Mouse (Mus musculus) kidney, postnatal 4 days (tissue): ENCODE results near the gene Grcc10.

Experiments used
- DNase-seq, 2 experiments: peaks; one replicate each; pipeline ENCODE4 v3.0.0; 2021; ENCODE audit warnings: mixed read lengths in 2 of 2

Gene Grcc10

DNA sequence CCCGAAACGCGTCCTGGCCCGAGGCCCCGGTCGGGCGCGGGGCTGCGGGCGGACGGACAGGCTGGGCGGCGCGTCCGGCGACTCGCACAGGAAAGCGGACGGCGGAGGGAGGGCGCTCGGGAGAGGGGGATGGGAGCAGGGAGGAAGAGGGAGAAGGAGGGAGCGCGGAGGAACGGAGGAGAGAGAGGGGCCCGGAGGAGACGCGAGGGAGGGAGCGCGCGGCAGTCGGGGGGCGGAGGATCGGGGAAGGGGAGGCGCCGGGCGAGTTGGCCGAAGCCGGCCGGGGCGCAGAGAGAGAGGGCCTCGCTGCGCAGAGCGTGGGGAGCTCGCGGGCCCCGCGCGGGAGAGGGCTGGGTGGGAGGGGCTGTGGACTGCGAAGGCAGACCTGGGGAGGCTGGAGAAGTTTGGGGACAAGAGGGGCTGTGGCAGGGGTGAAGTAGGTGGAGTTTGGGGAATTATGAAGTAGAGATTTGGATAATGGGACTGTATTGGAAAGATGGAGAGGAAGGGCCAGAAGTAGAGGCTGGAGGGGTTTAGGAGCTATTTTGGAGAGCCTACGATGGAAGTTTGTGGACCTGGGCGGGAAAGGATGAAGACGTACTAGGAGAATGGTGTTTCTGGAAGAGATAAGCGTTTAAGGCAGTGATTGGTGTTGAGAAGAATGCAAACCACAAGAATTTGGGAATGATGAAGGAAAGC is 15.6 kb upstream of the Grcc10 start:
- DNase-seq: peak; percentile 89 to 93

DNA sequence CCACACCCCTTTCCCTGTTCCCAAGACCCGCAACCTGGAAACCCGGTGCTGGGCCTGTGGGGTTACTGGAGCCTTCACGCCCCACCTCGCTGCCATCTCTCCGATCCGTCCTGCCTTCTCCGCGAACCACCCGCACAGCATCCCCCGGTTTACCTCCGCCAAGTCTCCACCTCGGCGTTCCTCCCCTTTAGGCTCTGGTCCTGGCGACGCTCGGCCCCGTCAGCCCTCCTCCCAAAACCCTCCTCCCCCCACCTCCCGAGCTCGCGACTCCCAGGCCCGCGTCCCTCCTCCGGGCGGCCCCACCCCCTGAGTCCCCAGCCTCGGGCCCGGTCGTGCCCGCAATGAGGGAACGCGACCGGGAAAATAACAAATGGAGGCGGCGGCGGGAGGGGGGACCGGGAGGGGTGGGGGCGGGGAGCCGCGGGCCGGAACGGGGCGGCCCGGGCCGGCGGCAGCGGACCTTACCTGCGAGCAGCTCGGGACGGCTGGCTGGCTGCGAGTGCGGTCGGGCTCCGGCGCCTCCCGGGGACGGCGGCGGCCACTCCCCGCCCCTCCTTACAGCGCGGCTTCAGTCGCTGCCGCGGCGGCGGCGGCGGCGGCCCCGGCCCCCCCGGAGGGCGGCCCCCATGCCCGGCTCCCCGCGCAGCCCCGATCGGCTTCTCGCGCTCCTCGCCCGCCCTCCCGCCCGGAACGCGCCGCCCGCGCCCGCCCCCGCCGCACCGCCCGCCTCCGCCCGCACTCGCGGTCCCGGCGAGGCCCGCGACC is 14.8 kb upstream of the Grcc10 start, which contains the start of the genes Gm45234 and Atn1:
Gene Gm45234, minus strand, starts transcription at position 191 of the 765 bp plus-strand sequence.
Gene Atn1, minus strand, starts transcription at position 694 of the 765 bp plus-strand sequence.
- peak; percentile 81 to 88 for DNase-seq

DNA sequence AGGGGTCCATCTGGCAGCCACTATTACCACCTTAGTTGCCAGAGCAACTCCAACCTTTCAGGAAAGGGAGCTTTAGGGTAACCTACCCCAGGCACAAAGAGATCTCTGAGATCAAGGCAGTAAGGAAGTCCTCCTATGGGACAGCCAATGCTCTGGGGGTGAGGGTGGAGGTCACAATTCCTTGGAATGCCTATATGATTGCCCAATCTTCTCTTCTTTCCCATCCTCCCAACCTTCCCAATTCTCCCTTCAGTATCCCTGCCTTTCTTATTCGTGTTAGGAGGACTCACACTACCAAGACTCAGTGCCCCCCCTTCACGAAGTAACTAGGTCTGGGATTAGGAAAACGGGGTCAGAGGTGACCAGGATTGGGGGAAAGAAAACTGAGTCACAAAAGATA is 14.1 kb upstream of the Grcc10 start:
- no peak for DNase-seq

DNA sequence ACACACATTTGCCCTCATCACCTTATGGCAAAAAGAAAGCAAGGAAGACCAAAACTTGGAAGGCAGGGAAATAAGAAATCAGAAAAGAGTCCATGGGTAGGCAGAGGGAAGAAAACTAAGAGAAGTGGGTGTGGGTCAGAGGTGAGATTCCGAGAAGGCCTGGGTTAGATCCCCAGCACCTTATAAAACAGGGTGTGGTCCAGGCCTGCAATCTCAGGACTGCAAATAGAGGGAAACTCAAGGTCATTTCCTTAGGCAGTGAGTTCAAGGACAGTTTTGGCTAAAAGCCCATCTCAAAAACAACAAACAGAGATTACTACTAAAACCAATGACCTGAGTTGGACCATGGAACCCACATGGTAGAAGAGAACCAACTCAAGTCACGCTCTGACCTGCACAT is 12.7 kb upstream of the Grcc10 start:
- DNase-seq: no peak

DNA sequence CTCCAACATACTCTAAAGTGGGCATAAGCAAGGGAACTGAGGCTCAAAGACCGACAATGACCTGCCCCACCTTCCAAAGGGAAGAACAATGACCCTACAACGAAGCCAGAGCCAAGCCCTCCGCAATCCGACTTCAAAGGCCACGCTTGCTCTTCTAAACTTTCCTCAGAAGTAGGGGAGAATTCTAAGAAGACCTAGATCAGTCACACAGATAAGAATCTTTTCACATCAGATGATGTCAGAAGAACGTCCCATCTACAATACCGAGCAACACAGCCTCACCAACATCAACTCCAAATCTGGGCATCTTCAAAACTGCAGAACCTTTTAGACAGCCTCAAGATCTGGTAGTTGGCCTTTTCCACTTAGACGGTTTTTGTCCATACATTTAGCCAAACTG is 9.2 kb upstream of the Grcc10 start:
- DNase-seq: no peak

DNA sequence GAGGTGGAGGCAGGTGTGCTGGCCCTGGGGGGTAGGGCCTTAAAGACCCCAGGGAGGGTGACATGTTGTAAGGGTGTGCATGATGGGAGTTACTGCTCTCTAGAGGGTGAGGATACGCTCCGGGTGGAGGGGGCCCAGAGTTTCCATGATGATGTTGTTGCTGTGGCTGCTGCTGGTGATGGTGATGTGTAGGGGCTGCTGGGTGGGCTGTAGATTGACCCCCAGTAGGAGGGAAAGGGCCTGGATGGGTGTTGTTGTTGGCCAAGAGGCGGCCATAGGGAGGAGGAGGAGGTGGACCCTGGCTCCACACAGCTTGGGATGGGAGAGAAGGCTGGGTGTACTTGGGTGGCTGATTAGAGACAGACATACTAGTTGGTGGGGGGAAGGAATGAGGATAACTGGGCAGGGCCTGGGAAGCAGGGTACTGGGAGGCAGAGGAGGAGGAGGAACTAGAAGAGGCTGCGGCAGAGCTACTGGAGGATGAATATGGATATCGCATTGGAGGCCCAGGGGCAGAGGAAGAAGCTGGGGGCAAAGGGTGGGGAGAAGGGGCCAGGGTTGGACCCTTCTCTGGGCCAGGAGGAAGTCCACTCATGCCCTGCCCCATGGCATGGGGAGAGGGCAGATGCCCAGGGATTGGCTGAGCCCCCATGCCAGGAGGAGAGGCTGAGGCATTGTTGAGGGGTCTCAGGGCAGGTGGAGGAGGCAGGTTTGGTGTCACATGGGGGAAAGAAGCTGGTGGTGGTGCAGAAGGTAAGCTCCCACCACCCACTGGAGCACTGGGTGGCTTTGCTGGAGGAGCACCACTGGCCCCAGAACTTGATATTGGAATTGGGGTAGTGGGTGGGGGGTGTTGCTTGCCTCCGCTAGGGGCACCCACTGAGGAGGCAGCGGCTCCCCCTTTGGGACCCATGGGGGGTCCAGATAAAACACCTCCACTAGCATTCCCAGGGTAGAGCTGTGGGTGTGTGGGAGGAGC is 5.8 kb upstream of the Grcc10 start:
- DNase-seq: no peak

DNA sequence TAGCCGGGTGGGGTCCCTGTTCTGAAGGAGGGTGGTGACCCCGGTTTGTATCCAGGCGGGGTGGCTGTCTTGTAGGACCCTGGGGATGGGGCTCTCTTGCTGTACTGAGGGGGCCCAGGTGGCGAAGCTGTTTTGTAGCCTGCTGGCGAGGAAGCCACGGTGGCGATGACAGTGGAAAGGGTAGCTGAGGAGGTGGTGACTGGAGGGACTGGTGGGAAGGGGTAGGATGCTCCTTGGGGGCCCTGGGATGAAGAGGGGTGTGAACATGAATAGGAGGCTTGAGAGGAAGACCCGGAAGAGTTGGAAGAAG is 5.1 kb upstream of the Grcc10 start:
- DNase-seq: no peak

DNA sequence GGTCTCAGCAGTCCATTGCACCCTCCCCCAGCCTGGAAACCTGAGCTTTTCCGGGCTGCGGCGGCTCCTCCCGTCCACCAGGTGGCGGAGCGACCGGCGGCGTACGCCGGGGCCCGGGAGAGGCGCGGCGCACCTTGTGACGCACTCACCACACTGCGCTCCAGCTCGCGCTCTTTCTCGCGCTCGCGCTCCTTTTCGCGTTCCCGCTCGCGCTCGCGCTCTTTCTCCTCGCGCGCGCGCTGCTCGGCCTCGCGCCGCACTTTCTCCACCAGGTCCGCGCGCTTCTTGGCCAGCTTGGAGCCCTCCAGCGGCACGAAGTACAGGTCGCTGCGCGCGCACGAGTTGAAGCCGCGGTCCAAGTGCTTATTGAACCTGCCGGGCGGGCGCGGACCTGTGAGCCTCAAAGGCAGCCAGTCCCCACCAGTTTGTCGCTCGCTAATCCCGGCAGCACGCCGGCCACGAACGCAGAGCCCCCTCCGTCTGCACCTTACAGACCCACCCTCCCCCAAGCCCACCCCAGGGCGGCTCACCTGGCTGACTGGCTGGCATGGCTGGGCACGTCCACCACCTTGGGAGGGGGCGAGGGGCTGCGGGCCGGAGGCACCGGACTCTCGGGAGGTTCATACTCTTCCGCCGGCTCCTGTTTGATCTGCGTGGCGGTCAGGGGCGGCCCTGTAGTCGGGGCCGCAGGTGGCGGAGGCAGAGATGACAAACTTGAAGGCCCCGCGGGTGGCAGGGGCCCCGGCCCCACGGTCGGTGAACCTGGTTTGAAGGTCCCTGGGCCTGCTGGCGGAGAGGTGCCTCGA is 4.5 kb upstream of the Grcc10 start:
- DNase-seq: peak; percentile 94 to 96

DNA sequence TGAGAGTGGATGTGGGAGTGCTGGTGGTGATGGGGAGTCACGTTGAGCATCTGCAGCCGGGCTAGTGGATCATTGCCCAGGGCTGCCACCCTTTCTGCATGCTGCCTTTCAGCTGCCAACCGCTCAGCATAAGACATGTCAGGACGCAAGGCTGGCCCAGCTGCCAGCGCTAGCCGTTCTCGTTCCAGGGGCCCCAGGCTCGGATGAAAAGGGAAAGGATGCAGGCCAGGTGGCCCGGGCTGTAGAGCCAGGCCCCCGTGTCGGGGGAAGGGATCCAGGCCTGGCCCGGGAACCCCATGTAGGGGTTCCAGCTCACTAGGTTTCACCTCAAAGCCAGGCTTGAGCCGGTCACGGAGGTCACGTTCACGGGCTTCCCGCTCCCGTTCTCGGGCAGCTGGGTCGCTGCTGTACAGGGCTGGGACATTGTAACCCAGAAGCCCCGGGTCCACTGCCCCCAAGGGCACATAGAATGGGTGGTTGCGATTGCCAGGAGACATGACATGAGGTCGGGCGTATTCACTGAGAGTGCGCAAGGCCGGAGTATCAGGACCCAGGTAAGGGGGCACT is 3.7 kb upstream of the Grcc10 start:
- DNase-seq: peak in 1 of 2 experiments; percentile 60

DNA sequence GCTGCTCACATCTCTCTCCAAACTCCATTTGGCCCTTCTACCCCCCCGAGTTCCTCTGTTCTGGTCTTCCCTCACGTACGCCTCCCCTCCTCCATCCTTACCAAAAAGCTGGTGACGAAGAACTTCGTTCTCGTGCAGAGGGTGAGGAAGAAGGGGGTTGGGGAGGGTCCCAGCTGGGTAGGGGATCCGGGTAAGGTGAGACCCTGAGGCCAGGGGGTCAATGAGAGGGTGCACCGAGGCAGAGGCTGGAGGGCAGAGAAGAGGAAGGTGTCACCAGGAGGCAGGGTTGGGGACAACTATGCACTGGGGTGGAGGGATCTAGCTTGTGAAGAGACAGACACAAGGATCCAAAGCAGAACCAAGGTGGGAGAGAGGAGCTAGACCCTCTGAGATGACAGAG is 2.5 kb upstream of the Grcc10 start:
- no peak for DNase-seq

DNA sequence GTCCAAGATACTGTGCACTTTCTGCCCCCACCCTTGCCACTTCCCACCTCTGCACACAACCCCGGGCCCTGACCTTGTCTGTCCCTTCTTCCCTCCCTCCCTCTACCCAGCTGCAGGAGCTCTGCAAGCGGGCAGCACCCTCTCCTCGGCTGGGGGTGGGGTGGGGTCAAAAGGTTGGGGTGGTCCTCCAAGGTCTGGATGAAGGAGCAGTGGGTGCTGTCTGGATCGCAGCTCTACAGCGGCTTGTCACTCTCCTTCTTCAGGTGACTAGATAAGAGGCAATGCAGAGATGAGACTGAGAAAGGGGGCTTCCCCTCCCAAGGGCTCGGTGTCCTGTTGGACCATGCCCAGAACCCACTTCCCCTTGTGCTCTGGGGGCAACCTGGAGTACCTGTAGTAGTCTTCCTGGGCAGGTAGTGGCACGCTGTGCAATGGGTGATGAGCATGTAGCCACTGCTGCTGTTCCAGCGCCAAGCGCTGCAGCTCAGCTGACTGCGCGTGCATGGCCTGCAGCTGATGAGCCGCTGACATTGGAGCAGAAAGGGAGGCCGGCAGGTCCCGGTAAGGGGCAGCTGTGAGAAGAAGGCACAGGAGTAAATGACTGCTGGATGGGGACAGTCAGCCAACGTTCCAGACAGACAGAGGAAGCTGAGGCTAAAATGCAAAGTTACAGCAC is 1.8 kb upstream of the Grcc10 start:
- no peak for DNase-seq

DNA sequence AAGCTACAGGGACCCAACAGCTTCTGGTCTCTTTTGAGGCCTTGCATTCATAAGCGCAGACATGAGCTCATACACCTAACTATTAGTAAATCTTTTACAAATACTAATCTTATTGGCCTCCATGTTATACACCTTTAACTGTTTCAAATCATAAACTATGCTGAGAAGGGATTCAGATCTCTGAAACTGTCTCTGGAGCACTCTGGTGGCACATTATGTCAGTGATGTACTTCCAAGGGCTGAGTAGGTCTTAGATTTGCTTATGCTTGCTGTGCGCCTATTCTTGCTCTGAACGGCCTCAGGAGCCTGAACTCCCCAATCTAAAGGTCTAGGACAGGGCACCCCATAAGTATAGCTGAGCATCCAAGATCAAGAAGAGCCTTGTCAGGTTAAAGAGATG is 668 bp upstream of the Grcc10 start:
- no peak for DNase-seq

DNA sequence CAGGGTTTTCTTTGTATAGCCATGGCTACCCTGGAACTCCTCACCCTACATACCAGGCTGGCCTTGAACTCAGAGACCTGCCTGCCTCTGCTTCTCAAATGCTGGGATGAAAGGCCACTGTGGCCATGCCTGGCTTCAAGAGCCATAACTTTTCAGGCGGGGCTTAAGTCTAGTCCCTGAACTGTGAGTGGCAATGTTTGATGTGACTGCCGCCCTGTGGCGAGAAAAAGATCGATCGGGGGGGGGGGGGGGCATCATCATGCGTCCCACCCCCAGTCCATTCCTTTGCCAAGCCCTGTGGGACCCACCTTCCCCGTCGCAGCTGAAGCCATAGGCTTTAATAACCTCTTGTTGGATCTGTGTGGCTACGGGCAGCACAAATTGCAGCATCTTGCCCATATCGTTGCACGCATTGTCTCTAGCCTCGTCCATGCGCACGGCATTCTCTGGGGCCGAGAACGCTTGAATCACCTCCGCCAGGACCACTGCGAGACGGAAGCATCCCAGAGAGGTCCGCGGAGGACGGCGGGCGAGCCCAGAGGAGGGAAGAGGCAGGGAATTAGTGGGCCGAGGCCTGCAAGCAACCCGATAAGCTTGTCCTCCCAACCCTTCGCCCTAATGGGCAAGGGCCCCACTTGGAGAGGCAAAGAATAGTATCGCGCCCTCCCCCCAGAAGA is 825 bp downstream of the Grcc10 start:
- no peak for DNase-seq

DNA sequence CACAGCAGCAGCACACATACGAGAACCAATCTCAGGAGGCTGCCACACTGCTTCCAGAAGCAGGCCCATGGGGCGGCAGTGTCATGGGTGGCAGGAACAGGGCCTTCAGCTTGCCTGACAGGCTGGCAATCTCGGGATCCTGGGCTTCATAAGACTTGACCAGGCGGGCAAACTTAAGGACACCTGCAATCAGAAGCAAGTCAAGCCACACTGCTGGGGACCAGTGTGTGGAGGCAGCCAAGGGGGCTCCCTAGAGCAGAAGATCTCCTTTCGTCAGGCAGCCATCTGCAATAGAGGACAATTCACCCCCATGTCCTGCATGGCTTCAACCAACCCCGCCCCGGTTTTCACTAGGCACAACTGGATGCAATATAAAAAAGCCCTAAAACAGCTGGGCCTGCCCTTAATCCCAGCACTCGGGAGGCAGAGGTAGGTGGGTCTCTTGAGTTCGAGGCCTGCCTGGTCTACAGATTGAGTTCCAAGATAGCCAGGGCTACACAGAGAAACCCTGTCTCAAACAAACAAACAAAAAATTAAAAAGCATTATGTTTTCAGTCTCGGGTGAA is 1.9 kb downstream of the Grcc10 start:
- no peak for DNase-seq

DNA sequence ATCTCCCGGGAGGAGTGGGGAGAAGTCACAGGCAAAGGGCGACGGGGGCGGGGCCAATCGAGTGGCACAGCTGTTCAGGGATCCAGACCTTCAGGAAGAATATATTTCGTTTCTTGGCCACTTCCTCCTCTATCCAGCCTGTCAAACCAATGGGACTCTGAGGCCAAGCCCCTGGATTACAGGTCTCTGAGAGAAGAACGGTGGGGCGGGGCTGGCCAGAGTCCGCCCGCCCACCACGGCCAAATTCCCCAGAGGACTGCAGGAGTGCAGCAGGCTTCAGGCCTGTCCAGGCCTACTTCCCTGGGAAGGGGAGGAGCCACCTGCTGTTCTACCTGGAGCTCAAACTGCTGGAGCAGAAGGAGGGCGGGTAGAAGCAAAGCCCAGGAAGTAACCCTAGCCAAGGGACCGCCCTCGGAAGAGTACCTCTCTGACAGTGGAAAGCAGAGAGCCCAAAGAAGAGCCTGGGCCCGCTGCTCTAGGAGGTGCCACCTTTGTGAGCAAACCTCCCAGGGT is 2.6 kb downstream of the Grcc10 start, which contains the start of gene Ptpn6:
Gene Ptpn6, minus strand, starts transcription at position 204 of the 513 bp plus-strand sequence.
- peak; percentile 79 to 90 for DNase-seq

DNA sequence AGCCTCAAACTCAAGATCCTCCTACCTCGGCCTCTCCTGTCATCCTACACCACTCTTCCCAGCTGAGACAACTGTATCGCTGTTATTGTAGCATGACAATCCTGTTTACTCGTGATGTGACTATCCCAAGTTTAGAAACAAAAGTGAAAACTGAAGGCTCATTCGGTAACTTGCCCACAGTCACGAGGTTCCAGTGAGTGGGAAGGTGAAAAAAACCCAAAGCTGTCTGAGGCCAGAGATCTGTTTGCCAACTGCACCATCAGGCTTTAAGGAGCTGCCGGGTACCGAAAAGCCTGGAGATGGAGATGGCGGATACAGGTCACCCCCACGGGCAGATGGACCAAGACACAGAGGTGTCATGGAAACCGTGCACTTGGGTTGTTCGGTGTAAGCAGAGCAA is 4.1 kb downstream of the Grcc10 start:
- DNase-seq: no peak

DNA sequence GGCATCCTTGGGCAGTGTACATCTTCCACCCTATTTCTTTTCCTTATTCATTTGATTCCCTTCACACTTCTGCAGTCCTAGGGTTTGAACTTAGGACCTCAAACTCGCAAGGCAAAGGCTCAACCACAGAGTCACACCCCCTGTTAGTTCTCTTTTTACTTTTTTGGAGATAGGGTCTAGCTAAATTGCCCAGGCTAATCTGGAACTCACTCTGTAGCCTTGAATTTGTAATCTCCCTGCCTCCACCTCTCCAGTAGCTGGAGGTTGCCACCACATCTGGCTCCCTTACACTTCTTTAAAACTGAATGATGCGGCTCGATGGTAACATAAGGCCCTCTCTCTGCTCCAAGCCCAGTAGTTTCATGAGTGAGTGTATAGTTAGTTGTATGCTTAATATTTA is 6.8 kb downstream of the Grcc10 start:
- no peak for DNase-seq

DNA sequence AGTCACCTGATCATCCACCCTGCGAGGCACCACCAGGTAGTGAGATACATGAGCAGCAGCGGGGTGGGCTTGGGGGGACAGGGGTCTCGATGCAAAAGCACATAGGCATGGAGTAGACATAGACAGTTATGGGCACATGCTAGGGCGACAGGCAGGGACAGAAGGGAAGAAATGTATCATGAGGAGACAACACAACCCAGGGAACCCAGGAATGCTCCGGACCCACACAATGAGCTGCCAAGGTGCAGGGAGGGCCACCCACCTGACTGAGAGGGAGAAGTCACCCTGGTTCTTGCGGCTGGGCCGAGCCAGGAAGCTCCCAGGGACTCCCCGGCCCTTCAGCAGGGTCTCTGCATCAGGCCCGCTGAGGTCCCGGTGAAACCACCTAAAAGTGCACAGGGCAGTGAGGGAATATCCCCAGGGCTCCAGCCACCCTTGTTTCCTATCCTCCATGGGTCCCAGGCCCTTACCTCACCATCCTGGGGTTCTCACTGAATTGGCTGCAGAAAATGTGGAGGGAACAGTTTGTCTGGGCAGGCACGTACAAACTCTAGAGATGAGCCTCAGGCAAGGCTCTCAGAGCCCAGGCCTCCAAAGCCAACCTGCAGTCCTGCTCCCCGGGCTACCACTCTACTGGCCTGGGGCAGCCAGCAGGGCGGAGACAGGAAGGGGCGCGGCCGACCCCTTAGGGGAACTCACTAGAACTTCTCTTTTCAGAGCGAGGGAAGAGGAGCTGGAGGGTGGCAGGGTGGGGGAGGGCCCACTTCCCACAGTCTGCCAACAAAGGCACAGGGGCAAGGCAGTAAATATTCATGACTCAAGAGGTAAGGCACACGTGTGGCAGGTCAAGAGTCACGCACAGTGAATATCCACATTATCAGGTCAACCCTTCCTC is 8.5 kb downstream of the Grcc10 start:
- DNase-seq: peak; percentile 44 to 59

DNA sequence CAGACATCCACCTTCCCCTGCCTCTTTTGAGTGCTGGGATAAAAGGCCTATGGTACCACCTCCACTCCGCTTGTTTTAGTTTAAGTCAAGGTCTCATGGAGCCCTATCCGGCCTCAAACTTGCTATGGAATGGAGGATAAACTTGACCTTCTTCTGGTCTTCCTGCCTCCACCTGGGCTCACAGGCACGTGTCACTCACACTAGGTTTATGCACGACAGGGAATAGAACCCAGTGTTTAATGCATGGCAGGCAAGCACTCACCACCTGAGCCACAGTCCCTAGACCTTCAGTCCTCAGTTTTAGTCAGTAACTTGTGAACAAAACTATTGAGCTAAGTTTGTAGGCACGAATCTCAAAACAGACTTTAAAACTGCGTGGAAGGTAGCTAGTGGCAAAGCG is 10.1 kb downstream of the Grcc10 start:
- DNase-seq: no peak
